Mouse (Mus musculus) G1E-ER4 (cell line): ENCODE data around the gene Ldah. TPM values are rescaled to one million over a fixed set of nuclear protein-coding genes. Genes with fewer than 3 reads are reported as not detected.

ENCODE experiments used
- GATA1 ChIP-seq: IDR thresholded peaks from one replicate; pipeline ENCODE4 v1.8.0; 2012; ENCODE audit warnings: low read length, inconsistent platforms
- polyA plus RNA-seq: library from polyadenylated mRNA; stranded (reverse); fragments of >175 nt; gene quantifications from 2 replicates; pipeline ENCODE4 v1.2.3, GENCODE M21; 2012

Gene Ldah
- polyA plus RNA-seq, 1 experiment, result not detected

GRCm38 (mm10) chr12:8299143-8300110 lies 91.5 kb downstream of the Ldah start:
- TF ChIP-seq GATA1, result no peak

DNA sequence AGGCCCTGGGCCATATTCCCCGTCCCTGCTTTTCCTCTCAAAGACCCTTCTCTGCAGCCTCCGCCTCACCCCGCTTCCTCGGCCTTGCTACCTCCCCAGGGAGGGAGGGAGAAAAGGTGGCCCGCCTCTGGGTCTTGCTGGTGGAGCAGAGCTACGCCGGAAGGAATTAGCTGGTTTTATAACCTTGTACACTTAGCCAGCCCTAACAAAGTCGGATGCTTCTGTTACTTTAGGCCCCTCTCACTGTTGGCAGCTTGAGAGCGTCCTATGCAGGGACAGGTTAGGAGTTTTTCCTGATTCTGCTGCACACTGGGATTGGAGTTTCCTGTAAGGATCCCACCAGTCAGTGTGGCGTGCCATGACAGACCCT lies 92.2 kb downstream of the Ldah start:
- no peak for TF ChIP-seq GATA1

DNA sequence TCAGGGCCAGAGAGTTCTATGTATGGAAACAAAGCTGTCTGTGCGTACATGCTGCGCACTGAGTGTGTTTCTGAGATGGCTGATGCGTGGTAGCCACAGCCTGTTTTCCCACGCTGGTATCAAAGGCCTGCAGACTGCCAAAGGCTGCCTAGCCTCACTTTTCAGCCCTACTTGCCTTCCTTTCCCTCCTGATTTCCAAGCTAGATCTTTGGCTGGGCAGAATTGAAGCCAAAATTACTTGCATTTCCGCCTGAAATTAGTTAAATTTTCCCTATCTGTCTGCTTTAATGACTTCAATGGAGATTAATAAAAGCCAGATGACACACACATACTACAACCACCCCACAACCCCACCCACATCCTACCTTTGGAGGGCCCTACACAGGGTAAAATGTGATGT lies 92.6 kb downstream of the Ldah start:
- no peak for TF ChIP-seq GATA1

DNA sequence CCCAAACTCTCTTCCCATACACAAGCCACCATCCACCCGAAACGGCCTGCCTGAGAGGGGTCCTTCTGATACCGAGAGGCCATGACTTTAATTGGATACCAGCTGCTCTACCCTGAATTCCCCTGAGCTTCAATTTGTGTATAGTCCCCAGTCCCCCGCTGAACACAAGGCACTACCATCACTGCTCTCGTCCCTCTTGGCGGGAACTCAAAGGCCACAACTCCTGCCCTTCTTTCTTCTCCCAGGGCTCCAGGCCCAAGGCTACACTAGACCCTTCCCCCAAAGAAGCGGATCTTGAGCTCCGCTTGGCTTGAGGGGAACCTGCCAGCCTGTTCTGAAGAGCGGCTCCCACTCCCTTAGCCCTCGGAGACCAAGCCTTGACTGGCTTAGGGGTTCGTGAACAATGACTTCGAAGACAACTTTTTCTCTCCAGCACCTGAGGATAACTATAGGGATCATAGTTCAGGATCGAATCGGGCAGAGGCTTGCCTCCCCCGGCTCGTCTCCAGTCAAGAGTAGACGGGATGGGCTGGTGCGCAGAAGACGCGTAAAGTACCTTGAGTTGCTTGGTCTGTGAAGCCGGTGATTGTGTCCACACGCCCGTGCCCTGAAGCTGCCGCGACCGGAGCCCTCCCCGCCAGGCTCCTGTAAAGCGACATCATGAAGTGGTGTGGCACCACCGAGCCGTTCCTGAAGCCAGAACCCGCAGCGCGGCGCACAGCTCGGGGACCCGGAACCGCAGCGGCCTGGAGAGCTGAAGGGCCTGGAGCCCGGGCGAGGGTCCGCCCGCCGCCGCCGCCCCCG lies 93.3 kb downstream of the Ldah start:
- TF ChIP-seq GATA1, result no peak

- no peak for TF ChIP-seq GATA1
Measured at GRCm38 (mm10) chr12:8301841-8302431, 94.0 kb downstream of the Ldah start, which contains the start of gene Gdf7. Gdf7 (minus strand) TSS chr12:8301954.

DNA sequence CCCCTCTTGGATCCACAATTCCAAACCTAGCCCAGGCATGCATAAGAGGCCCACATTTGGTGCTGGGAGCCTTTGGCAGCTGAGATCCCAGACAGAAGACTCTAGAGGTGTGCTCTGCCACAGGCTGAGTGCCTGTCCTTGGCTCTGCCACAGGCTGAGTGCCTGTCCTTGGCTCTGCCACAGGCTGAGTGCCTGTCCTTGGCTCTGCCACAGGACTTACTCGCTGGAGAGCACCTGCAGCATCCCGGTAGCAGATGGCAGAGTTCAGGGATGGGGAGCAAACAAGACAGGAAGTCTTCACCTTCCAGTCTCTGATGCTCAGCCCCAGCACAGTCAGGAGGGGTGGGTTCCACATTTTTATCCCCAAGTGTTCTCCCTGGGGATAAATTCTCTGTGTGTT lies 97.4 kb downstream of the Ldah start:
- no peak for TF ChIP-seq GATA1

DNA sequence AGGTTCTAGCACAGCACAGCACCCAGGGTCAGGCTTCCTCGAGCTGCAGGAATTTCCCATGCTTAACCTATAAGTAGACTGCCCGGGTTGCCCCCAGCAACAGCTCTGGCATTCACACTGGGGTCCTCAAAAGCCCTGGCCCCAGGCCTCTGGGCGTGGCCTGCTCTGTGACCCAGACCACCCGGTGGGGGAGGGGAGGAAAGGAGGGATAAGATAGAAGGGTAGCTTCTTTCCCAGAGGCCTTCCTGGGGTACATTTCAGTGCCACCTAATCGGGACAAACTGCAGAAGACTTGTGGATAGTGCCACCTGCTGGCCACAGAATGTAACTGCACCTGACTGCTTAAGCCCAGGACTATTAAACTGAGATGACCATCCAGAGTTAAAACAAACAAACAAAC lies 98.5 kb downstream of the Ldah start:
- TF ChIP-seq GATA1, result no peak

DNA sequence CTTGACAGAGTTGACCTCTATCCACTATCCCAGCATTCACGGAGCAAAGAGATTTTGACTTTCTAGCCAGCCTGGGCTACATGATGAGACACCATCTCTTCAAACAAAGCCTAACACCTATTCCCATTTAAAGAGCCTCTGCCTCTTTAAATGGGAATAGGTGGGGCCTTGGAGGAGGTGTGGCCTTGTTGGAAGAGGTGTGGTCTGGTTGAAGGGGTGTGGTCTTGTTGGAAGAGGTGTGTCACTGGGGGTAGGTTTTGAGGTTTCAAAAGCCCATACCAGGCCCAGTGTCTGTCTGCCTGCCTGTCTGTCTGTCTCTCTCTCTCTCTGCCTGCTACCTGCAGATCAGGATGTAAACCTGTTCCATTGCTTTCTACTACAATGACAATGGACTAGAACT lies 99.0 kb downstream of the Ldah start:
- no peak for TF ChIP-seq GATA1

DNA sequence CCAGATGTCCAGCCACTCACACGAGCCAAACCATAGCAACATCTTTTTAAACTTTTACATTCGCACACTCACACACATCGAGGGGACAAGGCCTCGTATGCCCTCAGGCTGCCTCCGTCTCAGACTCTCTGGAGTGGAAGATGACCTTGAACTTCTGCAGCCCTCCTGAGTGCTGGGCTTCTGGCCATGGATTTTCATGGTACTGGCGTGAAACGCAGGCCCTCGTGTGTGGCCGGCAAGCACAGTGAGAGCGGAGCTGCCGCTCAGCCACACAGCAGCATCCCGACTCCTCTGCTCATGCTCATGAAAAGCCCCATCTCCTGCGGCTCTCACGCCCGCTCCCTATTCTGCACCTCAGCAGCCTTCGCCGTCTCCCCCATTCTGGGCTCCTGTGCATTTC lies 103.1 kb downstream of the Ldah start:
- TF ChIP-seq GATA1, result no peak

DNA sequence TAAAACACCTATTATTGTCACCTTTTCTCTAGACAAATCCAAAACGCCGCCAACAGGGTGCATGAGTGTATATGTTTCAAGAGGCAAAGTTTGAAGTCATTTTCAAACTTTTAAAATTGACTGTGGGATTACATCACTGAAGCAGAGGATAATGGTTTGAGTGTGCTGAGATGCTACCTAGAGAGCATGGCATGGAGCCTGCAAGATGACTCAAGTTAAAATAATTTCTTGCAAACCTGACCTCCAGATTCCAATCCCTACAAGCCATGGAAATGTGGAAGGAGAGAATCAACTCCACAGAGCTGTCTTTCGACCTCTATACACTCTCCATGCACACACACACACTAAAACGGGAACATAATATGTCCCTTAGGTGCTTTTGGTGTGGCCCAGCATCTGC lies 104.4 kb downstream of the Ldah start:
- no peak for TF ChIP-seq GATA1

- no peak for TF ChIP-seq GATA1
Measured at GRCm38 (mm10) chr12:8313270-8313771, 105.4 kb downstream of the Ldah start, which contains the start of gene Hs1bp3. Hs1bp3 (plus strand) TSS chr12:8313432.

DNA sequence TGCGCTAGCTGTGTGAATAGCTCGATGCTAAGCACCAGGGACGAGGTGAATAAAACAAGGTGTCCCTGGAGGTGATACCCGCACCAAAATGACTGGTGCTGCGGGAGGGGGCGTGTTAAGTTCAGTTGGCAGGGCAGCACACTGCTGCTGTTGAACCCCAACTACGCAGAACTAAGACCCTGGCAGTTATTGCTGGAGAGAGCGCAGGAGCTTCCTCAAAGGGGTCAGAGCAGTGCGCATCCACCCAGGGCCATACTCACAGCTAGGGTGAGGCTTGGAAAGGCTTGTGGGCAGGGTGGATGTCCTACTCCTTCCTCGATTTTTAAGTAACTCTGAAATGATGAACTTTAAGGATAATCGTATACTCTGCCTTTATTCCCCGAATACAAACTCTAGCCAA lies 105.9 kb downstream of the Ldah start:
- TF ChIP-seq GATA1, result no peak

- TF ChIP-seq GATA1, result no peak
Measured at GRCm38 (mm10) chr12:8316541-8316940, 108.6 kb downstream of the Ldah start.

DNA sequence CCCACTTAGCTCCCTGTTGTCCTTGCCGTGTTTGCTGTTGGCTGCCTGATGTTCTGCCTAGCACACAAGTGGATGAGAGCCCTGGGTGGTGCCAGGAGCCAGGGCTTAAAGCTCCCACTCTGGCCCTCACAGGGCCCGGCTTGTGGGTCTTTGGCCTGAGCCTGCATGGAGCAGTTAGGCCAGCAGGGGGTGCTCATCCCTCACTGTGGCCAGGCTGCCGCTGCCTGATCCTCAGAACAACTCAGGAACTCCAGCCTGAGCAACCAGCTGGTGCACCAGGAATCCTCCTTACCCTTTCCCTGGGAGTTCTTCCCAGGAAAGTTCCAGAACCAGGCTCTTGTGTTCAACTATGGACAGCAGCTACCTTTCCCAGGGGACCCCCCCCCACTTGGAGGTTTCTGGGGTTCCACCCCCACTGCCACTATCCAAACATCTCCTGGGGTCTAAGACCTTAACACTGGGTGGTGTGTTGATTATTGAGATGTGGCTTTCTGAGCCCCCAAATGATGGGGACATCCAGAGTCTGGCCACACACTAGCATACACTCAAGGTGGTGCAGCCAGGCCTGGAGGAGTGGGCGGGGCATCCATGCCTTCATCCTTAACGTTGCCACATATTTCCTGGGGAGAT lies 112.3 kb downstream of the Ldah start:
- no peak for TF ChIP-seq GATA1

- TF ChIP-seq GATA1, result no peak
Measured at GRCm38 (mm10) chr12:8321506-8321905, 113.6 kb downstream of the Ldah start.

GRCm38 (mm10) chr12:8324086-8324485 lies 116.2 kb downstream of the Ldah start:
- no peak for TF ChIP-seq GATA1
